In the genomic region with DNA sequence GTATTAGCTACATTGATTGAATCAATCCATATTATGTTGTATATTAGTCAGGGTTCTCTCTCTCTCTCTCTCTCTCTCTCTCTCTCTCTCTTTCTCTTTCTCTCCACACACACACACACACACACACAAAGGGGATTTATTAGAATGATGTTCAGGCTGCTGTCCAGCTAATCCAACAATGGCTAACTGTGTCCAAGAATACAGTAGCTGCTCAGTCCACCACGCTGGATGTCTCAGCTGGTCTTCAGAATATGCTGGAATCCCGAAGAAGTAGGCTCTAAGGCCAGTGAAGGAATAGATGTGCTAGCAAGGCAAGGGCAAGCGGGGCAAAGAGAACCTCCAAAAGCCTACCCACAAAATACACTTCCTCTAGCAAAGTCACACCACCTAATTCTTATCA, we compare ENCODE assay signal across 41 mouse cellular contexts. TPM values are rescaled to one million over a fixed set of nuclear protein-coding genes. Genes with fewer than 3 reads are reported as not detected.
"Had no signal": no experiment of that assay in that cellular context is flagged by ENCODE, and none has a peak within 500 bp of the region (broad histone marks: within the 10 kb centered on the region; RNA-seq: fewer than 3 reads in every experiment).

No protein-coding gene starts in this region.

- H3K4me1 ChIP-seq: heart, embryonic 13.5 days; heart, embryonic 15.5 days; hindbrain, embryonic 15.5 days; kidney, embryonic 15.5 days; limb, embryonic 13.5 days; limb, embryonic 15.5 days; liver, embryonic 12.5 days had no signal

- DNase-seq: gastrocnemius, postnatal 14 days; gastrocnemius, postnatal 36 days; heart, adult 11 months; heart, adult 2 months; heart, postnatal 14 days; heart, postnatal 36 days; kidney, adult 11 months; kidney, adult 2 months; kidney, adult 9 months; kidney, postnatal 14 days; kidney, postnatal 36 days; left cerebral cortex, postnatal 4 days had no signal

- H3K27me3 ChIP-seq: heart, embryonic 13.5 days; heart, embryonic 15.5 days; hindbrain, embryonic 13.5 days; hindbrain, embryonic 15.5 days; kidney, embryonic 15.5 days; limb, embryonic 13.5 days; limb, embryonic 15.5 days; liver, embryonic 12.5 days had no signal

- ATAC-seq: hindbrain, postnatal 0 days; intestine, embryonic 16.5 days; liver, embryonic 12.5 days had no signal

- H3K36me3 ChIP-seq: heart, embryonic 13.5 days; heart, embryonic 15.5 days; hindbrain, embryonic 13.5 days; hindbrain, embryonic 15.5 days; kidney, embryonic 15.5 days; limb, embryonic 13.5 days; limb, embryonic 15.5 days; liver, embryonic 12.5 days had no signal

- H3K4me3 ChIP-seq: heart, adult 2 months; heart, embryonic 13.5 days; heart, embryonic 15.5 days; hindbrain, embryonic 13.5 days; hindbrain, embryonic 15.5 days; kidney, embryonic 15.5 days; limb, embryonic 13.5 days; limb, embryonic 15.5 days; liver, embryonic 12.5 days had no signal

- H3K9ac ChIP-seq: heart, embryonic 13.5 days; heart, embryonic 15.5 days; hindbrain, embryonic 13.5 days; hindbrain, embryonic 15.5 days; kidney, embryonic 15.5 days; limb, embryonic 13.5 days; limb, embryonic 15.5 days; liver, embryonic 12.5 days; liver, embryonic 14.5 days had no signal

- H3K9me3 ChIP-seq: heart, embryonic 13.5 days; heart, embryonic 15.5 days; hindbrain, embryonic 13.5 days; hindbrain, embryonic 15.5 days; kidney, embryonic 15.5 days; limb, embryonic 13.5 days; limb, embryonic 15.5 days; liver, embryonic 12.5 days had no signal

- H3K4me2 ChIP-seq: heart, embryonic 11.5 days; heart, embryonic 13.5 days; heart, embryonic 15.5 days; hindbrain, embryonic 13.5 days; hindbrain, embryonic 15.5 days; kidney, embryonic 15.5 days; limb, embryonic 13.5 days; limb, embryonic 15.5 days; liver, embryonic 12.5 days had no signal

- H3K27ac ChIP-seq: heart, adult 2 months; heart, embryonic 13.5 days; heart, embryonic 15.5 days; hindbrain, embryonic 13.5 days; hindbrain, embryonic 15.5 days; hindbrain, postnatal 0 days; kidney, embryonic 15.5 days; kidney, postnatal 0 days; limb, embryonic 13.5 days; limb, embryonic 15.5 days; liver, embryonic 12.5 days; liver, embryonic 14.5 days had no signal

RNA-seq across cellular contexts. Expression of a gene that starts 14.3 kb away (rescaled TPM):
- total RNA-seq: hematopoietic stem cell, adult 5-6 weeks; layer of hippocampus, adult 8-10 months; left cerebral cortex, postnatal 4 days; liver, adult 2 months had no signal
- polyA plus RNA-seq: heart, embryonic 15.5 days; heart, postnatal 0 days; hindbrain, embryonic 15.5 days; hindbrain, postnatal 0 days; intestine, embryonic 14.5 days; intestine, embryonic 16.5 days; large intestine, adult 2 months; limb, embryonic 11.5 days; limb, embryonic 15.5 days; liver, embryonic 12.5 days; liver, embryonic 16.5 days had no signal

RNA-seq across cellular contexts. Expression of a gene that starts 23.0 kb away (rescaled TPM):
- total RNA-seq: gastrocnemius, adult 18-20 months; gastrocnemius, adult 8-10 months; gastrocnemius, postnatal 14 days; gastrocnemius, postnatal 36 days; heart, adult 2 months; heart, postnatal 14 days; heart, postnatal 36 days; hematopoietic stem cell, adult 5-6 weeks; layer of hippocampus, adult 8-10 months; layer of hippocampus, postnatal 14 days; left cerebral cortex, adult 8-10 months; left cerebral cortex, postnatal 10 days; left cerebral cortex, postnatal 25 days; left cerebral cortex, postnatal 4 days; liver, adult 2 months had no signal
- polyA plus RNA-seq: gonadal fat pad, adult 2 months; heart, adult 2 months; heart, embryonic 11.5 days; heart, embryonic 13.5 days; heart, embryonic 15.5 days; kidney, adult 2 months; large intestine, adult 2 months; liver, adult 2 months; liver, embryonic 12.5 days; liver, embryonic 14.5 days; liver, embryonic 16.5 days had no signal

RNA-seq across cellular contexts. Expression of a gene that starts 55.2 kb away (rescaled TPM):
- total RNA-seq: gastrocnemius, adult 18-20 months; gastrocnemius, adult 8-10 months; gastrocnemius, postnatal 14 days; gastrocnemius, postnatal 36 days; heart, adult 2 months; heart, postnatal 14 days; heart, postnatal 36 days; hematopoietic stem cell, adult 5-6 weeks; hindbrain, postnatal 0 days; layer of hippocampus, adult 8-10 months; layer of hippocampus, postnatal 14 days; left cerebral cortex, adult 8-10 months; left cerebral cortex, postnatal 25 days; liver, adult 2 months had no signal
- polyA plus RNA-seq: gonadal fat pad, adult 2 months; heart, adult 2 months; heart, embryonic 11.5 days; heart, embryonic 13.5 days; heart, embryonic 15.5 days; heart, postnatal 0 days; hindbrain, embryonic 11.5 days; hindbrain, embryonic 13.5 days; hindbrain, embryonic 15.5 days; hindbrain, postnatal 0 days; intestine, embryonic 14.5 days; intestine, embryonic 16.5 days; kidney, adult 2 months; kidney, embryonic 15.5 days; kidney, postnatal 0 days; limb, embryonic 11.5 days; limb, embryonic 13.5 days; limb, embryonic 15.5 days; liver, adult 2 months; liver, embryonic 12.5 days; liver, embryonic 14.5 days; liver, embryonic 16.5 days had no signal
